Mouse (Mus musculus) B cell, adult 67 days (primary cell): ENCODE data around the gene Rab40c. TPM values are rescaled to one million over a fixed set of nuclear protein-coding genes. Genes with fewer than 3 reads are reported as not detected.

ENCODE experiments used
- total RNA-seq, 2 experiments: library from RNA; stranded (reverse); gene quantifications; 4 replicates each; pipeline ENCODE4 v1.2.4; 2023

The Rab40c gene
- total RNA-seq = 10 to 100 TPM; 27.3 to 37.8 TPM

DNA sequence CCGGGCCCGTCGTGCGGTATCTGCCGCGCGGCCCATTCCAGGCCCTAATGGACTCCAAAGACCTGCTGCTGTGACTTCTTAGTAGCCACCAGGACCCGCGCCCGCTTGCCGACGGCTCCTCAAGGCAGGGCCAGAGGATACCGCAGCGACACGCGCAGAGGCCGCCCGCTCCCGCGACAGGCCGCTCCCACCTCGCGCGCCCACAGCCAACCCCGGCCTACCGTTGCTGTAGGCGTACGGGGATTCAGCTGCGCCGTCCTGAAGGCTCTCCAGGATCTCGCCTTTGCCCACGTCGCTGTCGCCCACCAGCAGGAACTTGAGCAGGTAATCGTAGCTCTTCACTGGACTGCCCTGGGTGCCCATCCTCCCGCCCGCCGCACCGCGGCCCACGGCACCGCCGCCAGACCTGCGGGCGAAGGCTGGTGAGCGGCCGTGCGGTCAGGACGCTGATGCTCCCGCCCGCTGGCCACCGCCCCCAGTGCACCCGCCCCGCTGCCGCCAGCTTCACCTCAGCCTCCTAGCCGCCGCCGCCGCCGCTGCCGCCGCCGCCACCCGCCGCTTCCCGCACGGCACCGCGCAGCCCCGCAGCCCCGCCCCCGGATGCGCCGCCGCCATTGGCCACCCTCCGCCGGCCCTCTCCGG lies at the start of gene Rab40c:
TSS of gene Rab40c (minus strand) at position 584 of the 642 bp plus-strand sequence.

DNA sequence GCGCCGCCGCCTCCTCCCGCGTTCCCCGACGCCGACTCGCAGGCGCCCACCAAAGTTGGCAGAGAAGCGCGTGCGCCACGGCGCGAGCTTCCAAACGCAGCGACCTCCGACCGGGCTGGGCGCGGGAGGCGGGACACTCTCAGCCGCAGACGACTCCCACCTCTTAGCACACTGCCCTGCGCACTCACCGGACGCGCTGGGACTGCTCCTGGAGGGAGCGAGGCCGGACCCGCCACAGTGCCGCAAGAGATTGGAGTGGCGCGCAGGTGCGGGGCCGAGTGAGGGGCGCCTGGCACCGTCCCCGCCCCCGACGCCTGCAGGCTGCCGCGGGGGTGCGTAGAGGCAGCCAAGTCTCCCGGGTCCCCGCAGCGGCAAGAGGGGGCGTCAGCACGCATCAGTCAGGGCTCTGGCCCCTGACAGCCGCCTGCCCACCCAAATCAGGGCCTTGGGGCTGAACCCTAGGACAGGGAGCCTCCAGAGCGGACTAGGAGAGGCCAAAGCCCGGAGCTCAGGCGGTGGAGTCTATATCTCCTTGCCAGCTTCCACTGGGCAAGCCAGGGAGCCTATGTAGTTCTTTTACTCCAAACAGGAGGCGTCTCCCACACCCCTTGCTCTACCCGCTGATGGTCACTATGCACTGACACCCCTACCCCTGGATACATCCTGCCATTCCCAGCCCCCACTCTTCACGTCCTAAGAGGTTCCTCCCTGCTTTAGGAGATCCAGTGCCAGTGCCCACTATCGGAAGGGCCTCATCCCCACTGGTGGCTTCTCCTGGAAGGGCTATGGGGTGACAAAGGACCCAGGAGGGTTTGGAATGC lies 32.5 kb upstream of the Rab40c start, which contains the start of gene A930017K11Rik:
TSS of gene A930017K11Rik (minus strand) at position 763 of the 821 bp plus-strand sequence.

DNA sequence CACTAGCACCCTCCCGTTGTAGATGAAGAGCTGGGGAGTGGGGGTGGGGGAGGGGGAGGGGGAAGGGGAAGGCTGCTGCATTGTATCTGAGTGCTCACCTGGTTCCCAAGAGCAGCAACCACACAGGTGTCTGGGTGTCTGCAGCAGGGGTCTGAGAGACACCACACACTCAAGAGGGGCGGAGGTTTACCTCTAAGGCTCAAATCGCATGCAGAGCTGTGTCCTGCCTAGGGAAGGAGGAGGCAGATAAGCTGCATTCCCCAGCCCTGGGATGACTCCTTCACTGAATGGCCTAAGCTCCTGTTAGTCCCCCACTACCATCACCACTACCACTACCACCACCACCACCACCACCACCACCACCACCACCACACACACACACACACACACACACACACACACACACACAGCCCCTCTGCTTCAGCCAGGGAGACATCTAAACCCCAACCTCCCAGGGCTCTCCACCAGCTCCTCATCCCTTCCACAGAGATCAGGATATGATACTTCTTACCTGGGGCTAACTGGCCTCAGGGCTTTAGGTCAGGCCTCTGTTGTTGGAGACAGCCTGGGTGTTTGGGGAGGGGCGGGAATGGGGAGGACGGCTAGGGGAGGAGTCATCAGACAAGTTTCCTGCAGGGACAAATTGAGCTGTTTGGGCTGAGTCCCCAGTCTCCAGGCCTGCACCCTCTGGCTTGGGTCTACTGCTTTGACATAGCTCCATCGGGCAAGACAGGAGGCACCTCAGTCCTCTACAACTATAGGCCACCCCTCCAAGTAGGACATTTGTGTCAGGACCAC lies 25.0 kb upstream of the Rab40c start, which contains the start of the genes Pigq and Nhlrc4:
TSS of gene Pigq (minus strand) at position 571 of the 798 bp plus-strand sequence.
TSS of gene Nhlrc4 (minus strand) at position 596 of the 798 bp plus-strand sequence.

GRCm38 (mm10) chr17:25880196-25880910 lies 39.2 kb downstream of the Rab40c start, which contains the start of gene Wfikkn1:
Gene Wfikkn1, minus strand, starts transcription at chr17:25880858.

DNA sequence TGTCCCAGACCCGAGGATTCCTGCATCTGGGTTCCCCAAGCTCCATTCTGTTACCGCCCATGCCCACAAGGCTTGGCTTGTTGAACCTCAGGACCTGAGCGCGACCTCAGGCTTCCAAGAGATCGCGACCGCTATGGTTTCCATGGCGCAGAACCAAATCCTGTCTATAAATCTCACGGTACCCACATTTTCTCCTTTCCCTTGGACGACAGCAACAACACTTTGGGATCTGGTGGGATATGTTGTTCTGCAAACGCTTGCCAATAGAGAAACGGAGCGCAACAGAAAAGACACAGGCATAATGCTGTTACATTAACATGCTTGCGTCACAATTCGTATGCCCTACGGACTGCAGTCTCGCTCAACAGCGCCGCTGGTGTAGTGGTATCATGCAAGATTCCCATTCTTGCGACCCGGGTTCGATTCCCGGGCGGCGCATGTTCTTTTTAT lies 44.8 kb downstream of the Rab40c start, which contains the start of gene Mettl26:
TSS of gene Mettl26 (plus strand) at position 354 of the 450 bp plus-strand sequence.

GRCm38 (mm10) chr17:25868601-25869191 lies 50.8 kb downstream of the Rab40c start, which contains the start of gene Mcrip2:
Gene Mcrip2, minus strand, starts transcription at chr17:25868764.

GRCm38 (mm10) chr17:25860832-25861703 lies 58.5 kb downstream of the Rab40c start, which contains the start of gene Wdr90:
Gene Wdr90, minus strand, starts transcription at chr17:25861501.

DNA sequence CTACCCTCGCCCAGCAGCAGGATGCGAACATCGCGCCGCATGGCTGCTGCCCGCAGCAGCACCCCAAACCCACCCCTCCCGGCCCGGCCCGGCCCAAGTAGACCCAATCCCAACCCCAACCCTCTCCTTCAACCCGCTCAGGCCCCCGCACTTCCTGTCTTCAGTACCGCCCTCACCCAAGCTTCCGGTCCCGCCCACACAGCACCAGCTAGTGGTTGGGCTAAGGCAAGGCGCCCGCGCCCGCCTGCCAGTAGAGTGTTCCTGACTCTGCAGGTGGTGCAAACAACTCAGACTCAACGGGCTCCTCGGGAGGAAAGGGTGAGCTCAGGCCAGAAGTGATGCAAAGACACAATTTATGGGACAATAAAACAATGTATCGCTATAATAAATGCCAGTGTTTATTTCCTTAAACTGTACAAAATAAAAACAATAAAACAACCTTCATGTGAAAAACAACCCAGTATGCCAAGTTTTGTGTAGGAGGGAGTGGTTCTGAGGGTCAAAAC lies 75.1 kb downstream of the Rab40c start, which contains the start of gene Rhot2:
TSS of gene Rhot2 (minus strand) at position 456 of the 506 bp plus-strand sequence.

GRCm38 (mm10) chr17:25841117-25841880 lies 78.2 kb downstream of the Rab40c start, which contains the start of gene Gm20683:
Gene Gm20683, minus strand, starts transcription at chr17:25841763.

GRCm38 (mm10) chr17:25837076-25837410 lies 82.5 kb downstream of the Rab40c start, which contains the start of gene Rhbdl1:
Gene Rhbdl1, minus strand, starts transcription at chr17:25837295.

DNA sequence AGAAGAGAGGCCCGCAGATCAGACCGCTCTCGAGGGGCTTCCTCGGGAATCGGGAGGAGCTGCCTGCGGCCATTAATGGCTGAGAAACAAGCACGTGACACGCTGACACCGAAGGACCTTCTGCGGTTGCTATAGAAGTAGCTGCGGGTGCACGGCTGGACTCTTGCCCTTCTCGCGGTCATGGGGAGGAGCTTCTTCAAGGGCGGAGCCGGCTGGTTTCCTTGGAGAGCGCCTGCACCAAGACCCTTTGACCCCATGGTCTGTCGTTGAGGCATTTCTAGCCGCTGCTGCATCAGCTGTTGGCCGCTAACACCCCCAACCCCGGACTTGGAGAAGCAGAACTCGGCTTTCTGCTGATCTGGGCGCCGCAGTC lies 86.2 kb downstream of the Rab40c start, which contains the start of gene Stub1:
TSS of gene Stub1 (minus strand) at position 114 of the 373 bp plus-strand sequence.

Other genes with a start within 250 kb of the Rab40c start
- gene Gng13, start 202.6 kb downstream of the Rab40c start, total RNA-seq = not detected
- 1 to 10 TPM; 6.7 to 8.5 TPM for gene Chtf18, start 192.3 kb downstream of the Rab40c start, total RNA-seq
- 1 to 10 TPM; 7.5 to 7.7 TPM for gene Rpusd1, start 192.1 kb downstream of the Rab40c start, total RNA-seq
- gene Mslnl, start 183.7 kb downstream of the Rab40c start, total RNA-seq = not detected
- 1 to 10 TPM in 1 of 2 experiments, not detected in 1; 1.2 TPM for gene Msln, start 165.3 kb downstream of the Rab40c start, total RNA-seq
- 10 to 100 TPM; 43.3 to 45.9 TPM for gene Narfl, start 146.0 kb downstream of the Rab40c start, total RNA-seq
- 10 to 100 TPM; 17.7 to 28.0 TPM for gene Haghl, start 134.1 kb downstream of the Rab40c start, total RNA-seq
- under 1 TPM in 1 of 2 experiments, not detected in 1; 0.32 TPM for gene Ccdc78, start 133.1 kb downstream of the Rab40c start, total RNA-seq
- gene Fam173a, start 126.8 kb downstream of the Rab40c start, total RNA-seq = 10 to 100 TPM; 50.2 to 61.0 TPM
- not detected for gene AC134908.4, start 124.1 kb downstream of the Rab40c start, total RNA-seq
- 10 to 100 TPM; 13.3 to 17.5 TPM for gene Metrn, start 122.6 kb downstream of the Rab40c start, total RNA-seq
- not detected for gene Fbxl16, start 110.6 kb downstream of the Rab40c start, total RNA-seq
- gene Wdr24, start 96.1 kb downstream of the Rab40c start, total RNA-seq = 10 to 100 TPM; 18.9 TPM
- 10 to 100 TPM; 31.0 to 35.5 TPM for gene Jmjd8, start 90.9 kb downstream of the Rab40c start, total RNA-seq
- 10 to 100 TPM; 69.1 to 78.8 TPM for gene Stub1, start 86.3 kb downstream of the Rab40c start, total RNA-seq
- 1 to 10 TPM; 1.8 to 4.8 TPM for gene Rhbdl1, start 82.4 kb downstream of the Rab40c start, total RNA-seq
- gene Gm20683, start 78.0 kb downstream of the Rab40c start, total RNA-seq = 1 to 10 TPM; 3.6 to 4.6 TPM
- gene Rhot2, start 74.9 kb downstream of the Rab40c start, total RNA-seq = 10 to 100 TPM; 77.3 to 80.7 TPM
- gene Wdr90, start 58.2 kb downstream of the Rab40c start, total RNA-seq = 10 to 100 TPM; 25.1 to 32.9 TPM
- gene Mcrip2, start 51.0 kb downstream of the Rab40c start, total RNA-seq = 1 to 10 TPM; 3.2 to 4.2 TPM
- gene Mettl26, start 44.7 kb downstream of the Rab40c start, total RNA-seq = 10 to 100 TPM; 21.0 to 33.3 TPM
- gene Wfikkn1, start 38.9 kb downstream of the Rab40c start, total RNA-seq = 1 to 10 TPM; 6.7 to 6.9 TPM
- 10 to 100 TPM; 84.4 to 92.2 TPM for gene Pigq, start 25.2 kb upstream of the Rab40c start, total RNA-seq
- not detected for gene Nhlrc4, start 25.2 kb upstream of the Rab40c start, total RNA-seq
- not detected for gene A930017K11Rik, start 32.8 kb upstream of the Rab40c start, total RNA-seq
- 10 to 100 TPM; 42.6 to 48.1 TPM for gene Capn15, start 66.1 kb upstream of the Rab40c start, total RNA-seq
- gene Rab11fip3, start 149.8 kb upstream of the Rab40c start, total RNA-seq = 10 to 100 TPM; 10.4 to 11.9 TPM
- gene Decr2, start 170.6 kb upstream of the Rab40c start, total RNA-seq = 1 to 10 TPM; 4.1 to 5.3 TPM
- 1 to 10 TPM; 1.0 to 1.8 TPM for gene Nme4, start 175.9 kb upstream of the Rab40c start, total RNA-seq
- gene Tmem8, start 193.6 kb upstream of the Rab40c start, total RNA-seq = 10 to 100 TPM; 24.7 to 26.6 TPM
- 10 to 100 TPM; 47.7 to 60.0 TPM for gene Mrpl28, start 203.8 kb upstream of the Rab40c start, total RNA-seq
- gene Axin1, start 219.0 kb upstream of the Rab40c start, total RNA-seq = 10 to 100 TPM; 82.9 to 91.9 TPM